Mouse (Mus musculus) liver, adult (tissue): Measurements from ENCODE around the gene Ccdc34.

Source experiments
- GATA4 ChIP-seq: IDR thresholded peaks from 2 replicates; pipeline ENCODE4 v1.6.1; 2014; ENCODE audit warnings: mild to moderate bottlenecking, low read length; ENCODE audit not compliant: insufficient replicate concordance

Gene Ccdc34

GRCm38 (mm10) chr2:110202716-110203497, 185.3 kb downstream of the Ccdc34 start:
- TF ChIP-seq GATA4: no peak

- TF ChIP-seq GATA4: no peak
These were observed 186.6 kb downstream of the Ccdc34 start for GRCm38 (mm10) chr2:110204169-110204568.

GRCm38 (mm10) chr2:110204705-110205318, 187.2 kb downstream of the Ccdc34 start:
- no peak for TF ChIP-seq GATA4

- peak; percentile 58; the same call in 1 of the 2 replicates for TF ChIP-seq GATA4
These were observed 193.2 kb downstream of the Ccdc34 start for GRCm38 (mm10) chr2:110210508-110211496.

GRCm38 (mm10) chr2:110214278-110214677, 196.7 kb downstream of the Ccdc34 start:
- TF ChIP-seq GATA4: no peak

GRCm38 (mm10) chr2:110214991-110215684, 197.5 kb downstream of the Ccdc34 start:
- no peak for TF ChIP-seq GATA4

- no peak for TF ChIP-seq GATA4
These were observed 198.1 kb downstream of the Ccdc34 start for GRCm38 (mm10) chr2:110215685-110216058.

DNA sequence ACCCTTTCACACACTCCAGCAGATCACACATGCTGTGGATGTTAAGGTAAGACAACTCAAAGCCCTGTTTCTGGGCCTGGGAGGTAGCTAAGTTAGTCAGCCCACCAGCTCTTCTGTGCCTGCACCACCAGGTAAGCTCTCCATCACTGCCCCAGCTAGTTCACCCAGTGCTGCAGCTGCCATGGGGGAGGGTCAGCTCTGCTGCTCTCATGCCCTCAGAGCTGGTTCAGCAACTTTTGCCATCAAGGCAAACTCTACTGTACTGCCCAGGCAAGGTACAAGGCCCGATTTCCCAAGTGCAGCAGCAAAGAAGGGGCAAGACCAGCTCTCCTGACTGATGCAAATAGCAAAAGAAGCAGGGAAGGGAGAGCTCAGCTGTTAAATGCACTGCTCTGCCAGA, 202.9 kb downstream of the Ccdc34 start:
- TF ChIP-seq GATA4: no peak

GRCm38 (mm10) chr2:110222793-110223192, 205.2 kb downstream of the Ccdc34 start:
- TF ChIP-seq GATA4: no peak
